Mouse (Mus musculus) mammary gland, adult 2 months (tissue): Measurements from ENCODE around the gene Lemd1. TPM values are rescaled to one million over a fixed set of nuclear protein-coding genes. Genes with fewer than 3 reads are reported as not detected.

Source experiments
- polyA plus RNA-seq: library from polyadenylated mRNA; depleted of rRNA; stranded (reverse); fragments of >200 nt; gene quantifications from 2 replicates; pipeline ENCODE4 v1.2.3, GENCODE M21; 2012; ENCODE audit warnings: low replicate concordance; rRNA removed

The Lemd1 gene
- polyA plus RNA-seq: not detected in 2 replicates

DNA sequence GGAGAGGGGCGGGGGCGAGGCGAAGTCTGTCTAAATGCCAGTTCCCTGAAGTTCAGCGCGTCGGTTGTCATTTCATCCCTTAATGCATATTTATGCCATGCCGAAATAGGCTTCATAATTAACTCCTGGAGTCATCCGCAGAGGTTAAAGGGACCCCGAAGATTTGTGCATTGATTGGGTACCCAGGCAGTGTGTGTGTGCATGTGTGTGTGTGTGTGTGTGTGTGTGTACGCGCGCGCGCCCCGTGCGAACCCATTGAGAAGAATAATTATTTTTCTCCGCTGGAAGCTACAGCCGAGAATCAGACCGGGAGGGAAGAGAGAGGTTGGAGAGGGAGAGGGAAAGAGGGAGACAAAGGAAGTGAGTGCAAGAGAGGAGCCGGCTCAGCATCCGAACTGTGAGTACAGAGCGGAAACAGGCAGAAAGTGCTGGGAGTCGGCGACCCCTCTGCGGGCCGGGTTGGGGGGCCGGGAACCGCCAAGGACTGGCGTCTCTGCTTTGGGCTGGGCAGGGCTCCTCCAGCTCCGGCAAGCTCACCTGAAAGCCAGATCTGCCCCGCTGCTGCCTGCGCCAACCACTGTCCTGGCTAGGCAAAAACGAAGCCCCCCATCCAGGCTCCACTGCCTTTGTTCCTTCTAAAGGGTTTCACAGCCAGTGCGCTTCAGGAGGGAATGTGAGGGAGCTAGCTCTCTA lies at the start of gene Lemd1, which contains the start of gene AC124108.1:
Lemd1 (plus strand) TSS at position 339 of the 693 bp plus-strand sequence.
AC124108.1 (plus strand) TSS at position 365 of the 693 bp plus-strand sequence.

DNA sequence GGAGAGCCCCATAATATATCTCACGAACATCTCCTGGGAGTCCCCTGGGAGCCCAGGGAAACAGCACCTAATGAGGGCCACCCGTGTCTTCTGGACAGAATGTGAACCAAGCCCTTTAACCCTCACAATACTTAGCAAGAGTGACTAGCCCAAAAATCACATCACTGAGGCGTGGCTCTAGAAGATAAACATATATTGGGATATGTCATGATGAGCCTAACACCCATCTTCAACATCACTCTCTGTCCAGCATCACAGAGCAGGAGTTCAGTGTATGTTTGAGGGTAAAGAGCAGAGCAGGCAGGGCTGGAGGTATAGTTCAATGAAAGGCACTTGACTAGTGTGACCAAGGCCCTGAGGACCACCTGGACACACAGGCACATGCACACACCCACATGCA lies 38.4 kb downstream of the Lemd1 start, which contains the start of gene Gm10188:
Gm10188 (minus strand) TSS at position 101 of the 400 bp plus-strand sequence.

DNA sequence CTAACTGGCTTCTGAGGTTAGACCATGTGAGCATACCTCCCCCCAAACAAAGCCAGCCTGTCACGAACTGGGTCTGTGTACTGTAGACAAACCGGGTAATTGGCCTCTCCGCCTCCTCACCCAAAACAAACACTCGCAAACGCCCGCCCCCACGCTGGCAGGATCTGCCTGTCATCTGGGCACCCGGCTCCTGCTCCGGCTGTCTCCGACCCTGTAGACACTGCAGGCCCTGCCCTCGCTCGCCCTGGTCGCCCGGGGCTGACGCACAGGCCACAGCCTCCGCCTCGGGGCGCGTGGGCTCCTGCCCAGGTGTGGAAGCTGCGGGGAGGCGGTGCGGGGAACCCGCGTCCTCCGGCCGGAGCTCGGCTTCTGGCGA lies 107.2 kb downstream of the Lemd1 start, which contains the start of gene Klhdc8a:
Klhdc8a (plus strand) TSS at position 202 of the 376 bp plus-strand sequence.

Other genes starting within 250 kb of the Lemd1 start
- gene Slc45a3, start 228.5 kb upstream of the Lemd1 start, polyA plus RNA-seq: 14.3 and 14.6 TPM in 2 replicates
- gene Elk4, start 183.8 kb upstream of the Lemd1 start, polyA plus RNA-seq: 28.4 and 31.0 TPM in 2 replicates
- 4.3 and 9.2 TPM in 2 replicates for gene Mfsd4a, start 123.4 kb upstream of the Lemd1 start, polyA plus RNA-seq
- gene Cdk18, start 51.7 kb upstream of the Lemd1 start, polyA plus RNA-seq: 22.3 and 23.9 TPM in 2 replicates
- 0.04 TPM in 1 of 2 replicates, not detected in the other for gene AC124108.1, start within 50 bp of the Lemd1 start, polyA plus RNA-seq
- not detected in 2 replicates for gene Gm10188, start 38.3 kb downstream of the Lemd1 start, polyA plus RNA-seq
- 0.22 and 0.30 TPM in 2 replicates for gene Klhdc8a, start 107.2 kb downstream of the Lemd1 start, polyA plus RNA-seq
- gene Nuak2, start 124.7 kb downstream of the Lemd1 start, polyA plus RNA-seq: 9.0 and 14.4 TPM in 2 replicates
- 16.7 and 21.7 TPM in 2 replicates for gene Tmcc2, start 199.8 kb downstream of the Lemd1 start, polyA plus RNA-seq
- 11.2 and 14.3 TPM in 2 replicates for gene Dstyk, start 226.1 kb downstream of the Lemd1 start, polyA plus RNA-seq